Mouse (Mus musculus): ENCODE measurements around the gene Cox7a1.

Cox7a1 gene

GRCm38 (mm10) chr7:30220008-30220356 is 36.0 kb downstream of the Cox7a1 start:
- no peak for DNase-seq (ENCODE audit: low read depth, low spot score)

- DNase-seq (ENCODE audit: low read depth, low spot score): no peak
Measured at GRCm38 (mm10) chr7:30221433-30221832, 37.5 kb downstream of the Cox7a1 start.

GRCm38 (mm10) chr7:30222205-30222604 is 38.3 kb downstream of the Cox7a1 start:
- DNase-seq (ENCODE audit: low read depth, low spot score): no peak

- DNase-seq (ENCODE audit: low read depth, low spot score): no peak
Measured at GRCm38 (mm10) chr7:30224206-30224605, 40.3 kb downstream of the Cox7a1 start.

GRCm38 (mm10) chr7:30231328-30231668 is 47.4 kb downstream of the Cox7a1 start:
- DNase-seq (ENCODE audit: low read depth, low spot score): no peak

GRCm38 (mm10) chr7:30231669-30232454 is 47.9 kb downstream of the Cox7a1 start, which contains the start of the genes Polr2i and Tbcb:
Gene Polr2i (plus strand): TSS chr7:30231948.
Gene Tbcb (minus strand): TSS chr7:30232272.
- peak; percentile 99 for DNase-seq (ENCODE audit: low read depth, low spot score)

GRCm38 (mm10) chr7:30232631-30233148 is 48.7 kb downstream of the Cox7a1 start:
- DNase-seq (ENCODE audit: low read depth, low spot score): peak; percentile 71

GRCm38 (mm10) chr7:30233387-30233786 is 49.4 kb downstream of the Cox7a1 start:
- DNase-seq (ENCODE audit: low read depth, low spot score): no peak

- no peak for DNase-seq (ENCODE audit: low read depth, low spot score)
Measured at GRCm38 (mm10) chr7:30234276-30234858, 50.4 kb downstream of the Cox7a1 start.

- DNase-seq (ENCODE audit: low read depth, low spot score): no peak
Measured at GRCm38 (mm10) chr7:30235091-30235490, 51.1 kb downstream of the Cox7a1 start.

- DNase-seq (ENCODE audit: low read depth, low spot score): no peak
Measured at GRCm38 (mm10) chr7:30235625-30236024, 51.7 kb downstream of the Cox7a1 start, which contains the start of gene Ovol3. Gene Ovol3 (minus strand): TSS chr7:30235725.

Measured in forelimb bud, embryonic 11.5 days (tissue).